Mouse (Mus musculus) cerebellum, adult 9-10 months (tissue): ENCODE data around the gene Rd3l.
A peak's percentile ranks its signal among the peaks of the same experiment; 100 is the strongest.

Experiments used
- DNase-seq: peaks from one replicate; pipeline ENCODE4 v3.0.0; 2022

The Rd3l gene

GRCm38 (mm10) chr12:111980887-111981367 lies at the start of gene Rd3l:
Gene Rd3l, minus strand, starts transcription at chr12:111981317.
- no peak for DNase-seq

- no peak for DNase-seq
Observed at GRCm38 (mm10) chr12:112027408-112027807, 46.3 kb upstream of the Rd3l start.

DNA sequence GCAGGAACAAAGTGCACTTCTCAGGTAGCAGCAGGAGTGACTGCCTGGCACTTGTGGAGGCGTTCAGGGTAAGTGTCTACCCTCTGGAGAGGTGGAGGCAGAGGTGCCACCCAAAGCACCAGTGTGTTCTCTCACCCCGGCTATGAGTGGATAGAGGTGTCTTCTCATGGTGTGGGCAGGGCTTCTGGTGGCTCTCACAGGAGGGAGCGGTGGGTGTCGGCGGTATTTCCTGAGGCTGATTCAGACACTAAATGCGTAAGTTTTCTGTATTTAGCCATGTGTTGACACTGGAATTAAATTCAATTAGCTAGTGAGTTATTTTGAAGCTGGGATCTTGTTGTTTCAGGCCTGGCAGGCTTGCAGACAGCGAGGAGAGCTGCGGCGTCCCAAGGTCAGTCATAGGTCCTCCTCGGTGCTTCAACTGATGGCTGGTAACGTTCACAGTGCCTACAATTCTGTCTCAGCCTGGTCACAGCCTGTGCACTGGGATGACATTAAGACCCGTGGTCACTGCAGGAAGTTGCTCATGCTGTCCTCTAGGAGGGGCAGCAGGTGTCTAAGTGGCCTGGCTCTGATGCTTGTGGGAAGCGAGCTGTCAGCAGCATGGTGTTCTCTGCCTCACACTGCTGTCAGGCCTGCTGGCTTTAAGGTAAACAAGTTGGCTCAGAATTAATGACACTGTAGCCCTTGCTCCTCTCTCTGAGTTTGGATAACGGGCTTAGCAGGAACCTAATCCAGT lies 45.0 kb upstream of the Rd3l start:
- DNase-seq: no peak

DNA sequence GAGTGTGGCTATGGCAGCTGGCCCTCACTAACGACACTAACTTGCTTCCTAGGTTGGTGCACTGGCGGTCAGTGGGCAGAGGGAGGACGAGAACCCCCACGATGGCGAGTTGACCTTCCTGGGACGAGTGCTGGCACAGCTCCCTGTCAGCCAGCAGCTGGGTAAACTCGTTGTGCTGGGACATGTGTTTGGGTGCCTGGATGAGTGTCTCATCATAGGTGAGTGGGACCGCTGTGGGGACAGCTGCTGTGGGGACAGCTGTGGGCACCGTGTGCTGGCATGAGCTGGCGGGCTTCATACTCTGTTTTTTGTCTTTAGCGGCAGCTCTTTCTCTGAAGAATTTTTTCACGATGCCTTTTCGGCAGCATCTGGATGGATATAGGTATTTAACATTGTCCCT lies 44.3 kb upstream of the Rd3l start:
- DNase-seq: no peak

- no peak for DNase-seq
Observed at GRCm38 (mm10) chr12:112024581-112025310, 43.6 kb upstream of the Rd3l start.

DNA sequence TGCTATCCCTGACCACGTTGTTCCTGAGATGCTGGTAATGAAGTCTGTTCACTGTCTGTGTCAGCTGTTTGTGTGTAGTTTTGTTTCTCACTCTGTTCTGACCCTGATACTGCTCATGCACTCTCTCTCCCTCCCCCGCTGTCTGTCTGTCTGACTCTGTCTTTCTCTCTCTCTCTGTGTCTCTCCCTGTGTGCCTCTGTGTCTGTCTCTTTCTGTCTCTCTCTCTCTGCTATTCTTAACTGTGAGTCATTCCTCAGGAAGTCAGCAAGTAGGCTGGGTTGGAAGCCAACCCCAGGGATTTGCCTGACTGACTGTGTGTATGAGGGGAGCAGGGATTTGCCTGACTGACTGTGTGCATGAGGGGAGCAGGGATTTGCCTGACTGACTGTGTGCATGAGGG lies 42.2 kb upstream of the Rd3l start:
- no peak for DNase-seq

- no peak for DNase-seq
Observed at GRCm38 (mm10) chr12:112016346-112016745, 35.2 kb upstream of the Rd3l start.

DNA sequence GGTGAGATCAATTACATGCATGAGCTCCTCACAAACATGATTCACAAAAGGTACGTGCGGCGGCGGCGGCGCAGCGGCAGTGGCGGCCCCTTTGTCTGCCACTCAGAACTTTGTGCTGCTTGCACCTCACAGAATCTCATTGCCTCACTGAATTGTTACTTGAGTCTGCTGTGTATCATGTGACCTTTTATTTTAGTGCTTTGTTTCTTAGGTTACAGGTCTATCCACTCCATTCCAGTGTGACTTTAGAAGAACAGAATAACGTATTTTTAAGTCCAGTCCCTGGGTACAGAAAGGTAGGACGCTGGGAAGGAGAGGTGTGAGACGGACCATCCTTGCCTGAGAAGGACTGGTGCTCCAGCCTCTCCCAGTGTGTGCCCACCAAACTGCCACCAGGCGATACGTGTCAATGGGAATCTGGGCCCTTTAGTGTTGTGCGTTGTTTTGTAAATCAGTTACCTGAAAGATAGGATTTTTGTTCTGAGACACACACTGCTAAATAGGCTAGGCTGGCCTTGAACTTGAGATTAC lies 32.2 kb upstream of the Rd3l start:
- no peak for DNase-seq

GRCm38 (mm10) chr12:112012511-112013270 lies 31.6 kb upstream of the Rd3l start:
- DNase-seq: no peak

DNA sequence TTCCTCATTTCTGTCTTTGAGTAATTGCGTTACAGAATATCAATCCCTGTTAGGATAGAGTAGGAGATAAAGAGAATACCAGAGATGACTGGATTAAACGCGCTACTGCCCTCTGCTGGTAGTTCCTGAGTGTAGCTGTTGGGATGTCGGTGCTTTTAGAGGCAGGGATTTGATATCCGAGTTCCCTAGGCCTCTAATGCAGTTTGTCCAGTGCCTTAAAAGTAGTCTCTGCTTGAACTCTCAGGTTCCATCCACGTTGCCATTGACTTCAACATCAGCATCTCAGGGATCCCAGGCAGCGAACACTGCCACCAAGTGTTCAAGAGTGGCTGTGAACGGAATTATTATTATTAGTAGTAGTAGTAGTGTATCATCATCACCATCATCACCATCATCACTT lies 20.1 kb upstream of the Rd3l start:
- DNase-seq: peak; percentile 74

- no peak for DNase-seq
Observed at GRCm38 (mm10) chr12:111999735-112000134, 18.6 kb upstream of the Rd3l start.

DNA sequence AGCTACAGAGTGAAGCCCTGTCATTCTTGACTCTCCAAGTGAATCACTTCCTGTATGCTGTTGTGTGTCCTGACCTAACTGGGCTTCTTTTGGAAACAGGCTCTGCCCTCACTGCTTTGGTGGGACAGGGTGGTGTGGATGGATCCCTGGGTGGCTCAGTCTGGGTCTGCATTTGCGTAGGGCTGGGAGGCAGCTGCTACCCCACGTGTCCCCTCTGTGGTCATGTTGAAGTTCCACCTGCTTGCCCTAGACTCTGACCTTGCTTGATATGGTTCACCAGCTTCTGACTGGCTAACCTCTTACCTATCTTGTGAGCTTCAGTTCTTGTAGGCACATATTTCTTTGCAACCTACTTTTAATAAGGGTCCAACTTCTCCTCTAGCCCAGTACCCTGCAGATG lies 14.0 kb upstream of the Rd3l start:
- DNase-seq: no peak

GRCm38 (mm10) chr12:111992626-111993025 lies 11.5 kb upstream of the Rd3l start:
- no peak for DNase-seq

- DNase-seq: no peak
Observed at GRCm38 (mm10) chr12:111986756-111987155, 5.6 kb upstream of the Rd3l start.

DNA sequence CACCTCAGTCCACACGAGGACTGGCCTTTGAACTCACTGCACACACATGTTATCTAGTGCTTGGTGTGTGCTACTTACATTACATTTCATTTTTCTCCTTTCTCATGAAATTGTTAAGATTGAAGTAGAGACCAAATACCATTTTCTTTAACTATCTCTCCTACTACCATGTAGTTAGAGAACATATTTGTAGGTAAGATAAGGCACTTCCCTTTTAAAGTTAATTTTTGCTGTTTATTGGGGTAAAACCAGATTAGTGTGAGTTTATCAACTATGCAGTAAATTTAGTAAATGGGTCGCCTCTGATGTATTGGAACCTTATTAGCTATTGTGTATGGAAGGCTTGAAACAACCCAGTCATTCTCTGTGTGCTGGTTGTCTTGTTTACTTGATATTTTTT lies 2.0 kb upstream of the Rd3l start:
- no peak for DNase-seq

DNA sequence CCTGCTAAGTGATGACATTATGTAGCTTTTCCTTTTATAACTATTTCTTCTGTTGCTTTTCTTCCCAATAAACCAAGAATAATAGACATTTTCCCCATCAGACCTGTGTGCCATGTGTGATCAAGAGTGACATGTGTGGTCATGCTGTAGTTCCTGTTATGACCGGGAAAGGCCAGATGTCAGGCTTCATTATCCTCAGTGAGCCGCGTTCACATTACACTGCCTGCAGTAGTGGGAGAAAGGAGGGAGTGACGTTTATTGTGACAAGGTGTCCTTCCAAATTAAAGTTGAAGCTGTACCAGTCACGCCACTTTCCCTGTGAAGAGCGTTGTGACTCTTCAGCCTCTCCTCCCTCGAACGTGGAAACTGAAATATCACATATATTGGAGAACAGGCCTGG lies 714 bp upstream of the Rd3l start:
- no peak for DNase-seq

DNA sequence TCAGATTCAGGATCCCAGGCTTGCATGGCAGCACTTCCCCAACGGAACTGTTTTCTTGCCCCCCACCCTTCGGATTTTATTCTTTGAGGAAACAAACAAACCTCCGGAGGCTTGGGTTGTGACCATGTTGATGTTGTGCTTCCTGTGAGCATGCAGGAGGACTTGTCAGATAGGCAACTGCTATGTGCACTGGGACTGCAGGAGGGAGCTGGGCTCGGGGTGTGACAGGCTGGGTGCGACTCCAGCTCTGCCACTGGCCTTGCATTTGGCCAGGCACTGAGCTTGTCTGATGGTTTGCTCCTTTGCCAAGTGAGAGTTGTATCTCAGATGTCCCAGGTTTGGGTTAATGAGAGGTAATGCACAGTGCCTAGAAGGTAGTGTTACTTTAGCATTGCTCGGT lies 2.8 kb downstream of the Rd3l start:
- DNase-seq: no peak

DNA sequence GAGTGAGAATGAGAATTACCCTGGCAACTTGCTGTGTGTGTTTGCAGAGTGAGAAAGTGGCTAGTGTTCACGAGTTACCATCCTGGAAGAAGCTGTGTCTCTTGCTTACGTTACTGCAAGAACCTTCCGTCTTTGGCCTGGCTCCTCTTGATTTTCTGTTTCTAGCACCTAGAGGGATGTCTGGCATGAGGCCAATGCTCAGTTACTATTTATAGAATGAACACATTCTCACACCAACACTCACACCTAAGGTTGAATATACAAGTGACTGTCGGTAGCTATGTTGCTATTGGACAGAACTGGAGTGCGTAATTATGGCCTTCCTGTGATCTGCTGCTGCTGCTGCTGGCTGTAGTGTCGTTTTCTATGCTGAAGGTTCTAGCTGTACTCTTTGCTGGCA lies 4.0 kb downstream of the Rd3l start:
- no peak for DNase-seq

DNA sequence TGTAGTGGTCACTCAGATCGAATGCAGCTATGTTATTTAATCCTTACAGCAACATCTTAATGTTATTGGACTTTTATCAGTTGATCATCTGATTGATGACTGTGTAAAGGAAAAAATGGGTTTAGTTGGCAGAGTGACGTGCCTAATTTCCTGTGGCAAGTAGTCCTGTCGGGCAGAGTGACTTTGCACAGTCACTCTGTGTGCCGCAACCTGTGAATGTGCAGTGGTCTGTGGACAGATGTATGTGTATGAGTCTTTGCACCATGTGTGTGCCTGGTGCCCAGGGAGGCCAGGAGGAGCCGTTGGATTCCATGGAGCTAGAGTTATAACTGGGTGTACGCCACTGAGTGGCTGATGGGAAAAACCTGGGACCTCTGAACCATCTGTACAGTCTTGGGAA lies 6.5 kb downstream of the Rd3l start:
- no peak for DNase-seq

GRCm38 (mm10) chr12:111972504-111972903 lies 8.6 kb downstream of the Rd3l start:
- no peak for DNase-seq

GRCm38 (mm10) chr12:111971231-111971686 lies 9.9 kb downstream of the Rd3l start, which contains the start of gene Tdrd9:
Gene Tdrd9, plus strand, starts transcription at chr12:111971559.
- no peak for DNase-seq

DNA sequence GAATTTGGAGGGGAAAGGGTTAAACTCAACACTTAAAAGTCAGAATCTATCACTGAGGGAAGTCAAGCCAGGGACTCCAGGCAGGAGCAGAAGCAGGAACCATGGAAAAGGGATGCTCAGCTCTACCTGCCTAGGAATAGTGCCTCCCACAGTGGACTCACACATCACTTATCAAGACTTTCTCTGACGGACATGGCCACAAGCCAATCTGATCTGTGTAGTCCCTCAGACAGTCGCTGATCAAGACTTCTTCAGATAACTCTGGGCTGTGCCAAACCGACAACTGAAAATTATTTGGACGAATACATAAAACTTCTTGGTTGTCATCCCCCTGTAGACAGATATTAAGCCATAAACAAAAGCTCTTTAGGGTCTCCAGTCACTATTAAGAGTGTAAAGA lies 11.0 kb downstream of the Rd3l start:
- no peak for DNase-seq

GRCm38 (mm10) chr12:111966683-111967173 lies 14.4 kb downstream of the Rd3l start, which contains the start of gene Atp5mpl:
Gene Atp5mpl, minus strand, starts transcription at chr12:111966977.
- peak; percentile 96 for DNase-seq
